Mouse (Mus musculus): ENCODE measurements around the gene Ctsh.
"Not testable (repeated sequence)": the region's sequence is repeated elsewhere in the genome, so short reads cannot be mapped to it uniquely, and the experiment has no call there.

The Ctsh gene

GRCm38 (mm10) chr9:90053852-90054251, at the start of gene Ctsh:
TSS of gene Ctsh (plus strand) at chr9:90054152.
- no peak for DNase-seq (ENCODE audit: low spot score)

GRCm38 (mm10) chr9:90006432-90006831, 47.5 kb upstream of the Ctsh start:
- no peak for DNase-seq (ENCODE audit: low spot score)

GRCm38 (mm10) chr9:90007094-90007493, 46.9 kb upstream of the Ctsh start:
- DNase-seq (ENCODE audit: low spot score) = no peak

- no peak for DNase-seq (ENCODE audit: low spot score)
Measured at GRCm38 (mm10) chr9:90008138-90008537, 45.8 kb upstream of the Ctsh start.

GRCm38 (mm10) chr9:90011849-90012248, 42.1 kb upstream of the Ctsh start:
- DNase-seq (ENCODE audit: low spot score) = no peak

GRCm38 (mm10) chr9:90014649-90015048, 39.3 kb upstream of the Ctsh start:
- no peak for DNase-seq (ENCODE audit: low spot score)

GRCm38 (mm10) chr9:90016204-90016603, 37.7 kb upstream of the Ctsh start:
- DNase-seq (ENCODE audit: low spot score) = no peak

- no peak for DNase-seq (ENCODE audit: low spot score)
Measured at GRCm38 (mm10) chr9:90020866-90021265, 33.1 kb upstream of the Ctsh start.

DNA sequence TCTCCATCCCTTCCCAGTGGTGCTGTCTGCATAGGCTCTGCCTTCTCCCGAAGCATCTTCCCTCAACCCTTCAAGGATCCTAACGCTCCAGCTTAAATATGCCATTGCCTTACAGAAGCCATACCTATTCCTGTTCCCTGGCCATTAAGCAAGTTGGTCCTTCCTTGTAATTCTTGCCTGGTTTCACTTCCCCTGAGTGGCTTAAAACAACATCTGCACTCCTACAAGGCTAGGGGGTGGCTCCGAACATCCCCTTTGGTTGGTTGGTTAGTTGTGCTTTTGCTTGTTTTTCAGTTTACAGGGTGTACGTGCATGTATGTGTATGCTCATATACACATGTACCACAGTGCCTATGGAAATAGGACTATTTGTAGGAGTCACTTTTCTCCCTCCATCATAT, 32.5 kb upstream of the Ctsh start:
- DNase-seq (ENCODE audit: low spot score) = no peak

DNA sequence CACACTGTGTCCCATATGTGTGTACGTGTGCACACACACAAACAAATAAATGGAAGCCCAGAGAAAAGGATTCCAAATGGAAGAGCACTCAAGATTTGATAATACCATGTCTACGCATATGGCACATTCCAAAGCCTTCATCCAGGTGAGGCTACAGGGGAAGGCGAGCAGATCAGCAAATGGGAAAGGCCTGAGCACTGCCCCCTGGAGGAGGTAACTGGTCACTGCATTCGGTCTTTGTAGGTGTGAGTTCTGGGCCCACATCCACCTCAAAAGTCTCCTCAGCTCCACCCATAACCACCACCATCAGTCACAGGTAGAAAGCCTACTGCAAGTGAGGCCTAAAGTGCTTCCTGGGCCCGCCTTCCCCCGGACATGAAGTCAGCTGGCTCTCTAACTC, 26.2 kb upstream of the Ctsh start:
- no peak for DNase-seq (ENCODE audit: low spot score)

DNA sequence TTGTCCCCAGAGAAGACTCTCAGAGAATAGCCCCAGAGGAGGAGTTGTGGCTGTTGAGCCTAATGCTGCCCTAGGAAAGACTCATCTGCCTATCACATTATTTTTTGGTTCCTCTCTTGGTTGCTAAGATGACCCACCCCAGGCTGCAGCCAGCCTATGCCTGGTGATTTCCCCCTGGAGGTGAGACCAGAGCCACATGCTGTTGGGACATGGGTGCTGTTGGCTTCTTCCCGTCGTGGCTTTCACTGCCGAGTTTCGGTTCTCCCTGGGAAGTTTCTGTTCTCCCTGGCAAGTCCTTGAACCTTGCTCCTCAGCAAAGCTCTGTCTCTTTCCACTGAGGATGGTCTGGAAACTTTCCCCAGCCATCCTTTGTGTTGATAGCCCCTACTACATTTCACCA, 20.0 kb upstream of the Ctsh start:
- DNase-seq (ENCODE audit: low spot score) = no peak

GRCm38 (mm10) chr9:90035168-90035567, 18.8 kb upstream of the Ctsh start:
- no peak for DNase-seq (ENCODE audit: low spot score)

GRCm38 (mm10) chr9:90035794-90036193, 18.2 kb upstream of the Ctsh start:
- DNase-seq (ENCODE audit: low spot score) = no peak

- DNase-seq (ENCODE audit: low spot score) = no peak
Measured at GRCm38 (mm10) chr9:90036313-90036712, 17.6 kb upstream of the Ctsh start.

DNA sequence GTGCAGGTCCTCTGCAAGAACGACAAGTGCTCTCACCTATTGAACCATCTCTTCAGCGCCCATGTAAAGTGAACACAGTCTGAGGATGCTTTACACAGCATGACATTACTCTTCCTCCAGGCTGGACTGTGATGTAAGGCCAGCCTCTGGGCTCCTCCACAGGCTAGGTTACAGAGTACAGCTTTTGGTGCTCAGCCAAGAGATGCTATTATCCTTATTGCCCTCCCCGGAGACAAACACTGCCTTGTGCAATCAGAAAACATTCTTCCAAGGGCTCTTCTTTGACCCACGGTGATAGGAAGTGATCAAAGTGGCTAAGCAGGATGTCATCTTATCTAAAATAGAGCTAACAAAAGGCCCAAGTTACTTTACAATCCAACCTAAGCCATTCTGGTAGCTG, 15.4 kb upstream of the Ctsh start:
- no peak for DNase-seq (ENCODE audit: low spot score)

DNA sequence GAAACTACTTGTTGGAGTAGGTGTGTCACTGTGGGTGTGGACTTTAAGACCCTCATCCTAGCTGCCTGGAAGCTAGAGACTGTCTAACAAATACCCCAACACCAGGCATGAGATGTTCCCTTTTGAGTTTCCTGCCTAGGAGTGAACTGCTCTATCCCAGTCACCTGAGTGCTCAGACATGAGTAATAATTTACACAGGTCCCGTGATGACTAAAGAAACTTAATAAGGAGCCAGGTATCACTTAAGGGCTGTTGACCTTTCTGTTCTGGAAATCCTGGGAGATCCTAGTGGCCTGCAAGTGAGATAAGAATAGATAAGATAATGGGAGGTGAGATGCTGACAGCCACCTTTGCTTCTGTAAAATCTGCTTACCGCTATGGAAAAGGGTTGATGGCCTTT, 13.0 kb upstream of the Ctsh start:
- no peak for DNase-seq (ENCODE audit: low spot score)

DNA sequence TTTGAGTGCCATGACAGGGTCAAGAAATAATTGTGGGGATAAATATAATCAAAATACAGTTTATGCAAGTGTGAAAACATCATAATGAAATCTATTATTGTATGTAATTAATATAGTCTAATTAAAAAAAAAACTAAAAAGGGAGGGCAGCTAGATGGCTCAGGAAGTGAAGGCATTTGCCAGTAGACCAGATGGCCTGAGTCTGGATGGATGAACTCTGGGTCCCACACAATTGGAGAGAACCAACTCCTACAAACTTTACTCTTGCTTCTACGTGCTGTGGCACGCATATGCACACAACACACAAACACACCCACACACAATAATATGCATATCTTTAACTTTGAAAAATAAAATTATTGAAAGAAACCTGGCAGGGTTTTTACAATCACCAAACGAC, 12.4 kb upstream of the Ctsh start:
- no peak for DNase-seq (ENCODE audit: low spot score)

- DNase-seq (ENCODE audit: low spot score) = not testable (repeated sequence)
Measured at GRCm38 (mm10) chr9:90042906-90043305, 11.0 kb upstream of the Ctsh start.

GRCm38 (mm10) chr9:90045191-90045590, 8.8 kb upstream of the Ctsh start:
- no peak for DNase-seq (ENCODE audit: low spot score)

- no peak for DNase-seq (ENCODE audit: low spot score)
Measured at GRCm38 (mm10) chr9:90047937-90048627, 5.9 kb upstream of the Ctsh start.

DNA sequence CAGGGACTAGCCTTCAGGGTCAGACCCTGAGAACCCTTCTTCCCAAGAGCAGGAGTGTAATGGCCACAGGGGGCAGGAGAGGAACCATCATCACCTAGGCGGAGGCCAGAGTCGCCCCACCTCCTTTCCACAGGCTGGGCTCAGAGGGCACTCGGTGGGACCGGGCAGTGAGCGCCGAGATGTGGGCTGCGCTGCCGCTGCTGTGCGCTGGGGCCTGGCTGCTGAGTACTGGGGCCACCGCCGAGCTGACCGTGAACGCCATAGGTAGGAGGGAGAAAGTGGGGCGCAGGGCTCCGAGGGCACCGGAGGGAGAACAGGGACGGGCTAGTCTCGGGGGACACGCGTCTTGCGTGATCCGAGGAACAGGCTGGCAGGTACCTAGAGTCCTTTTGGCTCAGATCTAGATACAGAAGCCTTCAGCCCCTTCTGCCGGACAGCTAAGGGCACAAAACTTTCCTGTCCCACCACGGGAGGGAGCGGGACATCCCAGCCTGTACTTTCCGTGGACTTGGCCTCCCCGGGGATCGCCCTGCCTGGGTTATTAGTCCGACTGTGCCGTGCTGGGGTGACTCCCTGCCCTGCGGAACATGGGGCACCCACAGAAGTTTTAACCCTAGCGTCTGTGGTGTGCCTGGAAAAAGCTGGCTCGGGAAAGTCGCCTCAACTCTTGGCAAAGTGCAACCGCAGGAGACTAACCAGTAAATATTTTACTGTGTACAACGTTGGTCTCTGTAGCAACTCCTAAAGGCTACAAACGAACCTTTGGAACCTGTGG, 606 bp downstream of the Ctsh start:
- DNase-seq (ENCODE audit: low spot score) = no peak

GRCm38 (mm10) chr9:90055409-90055808, 1.5 kb downstream of the Ctsh start:
- no peak for DNase-seq (ENCODE audit: low spot score)

DNA sequence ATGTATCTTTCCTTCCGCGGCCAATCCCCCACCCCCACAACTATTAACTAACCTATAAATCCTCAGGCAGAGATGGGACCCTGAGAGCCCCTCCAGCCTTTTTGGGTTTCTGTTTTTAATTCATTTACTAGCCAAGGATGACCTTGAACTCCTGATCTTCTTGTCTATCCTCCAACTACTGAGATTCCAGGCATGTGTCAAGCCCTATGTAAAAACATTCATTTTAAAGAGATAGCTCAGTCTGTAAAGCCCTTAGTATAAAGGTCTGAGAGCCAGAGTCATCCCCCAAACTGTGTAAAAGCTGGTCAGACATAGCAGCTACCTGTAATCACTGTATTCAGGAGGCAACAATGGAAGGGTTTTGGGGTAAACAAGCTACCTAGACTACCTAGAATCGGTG, 2.0 kb downstream of the Ctsh start:
- no peak for DNase-seq (ENCODE audit: low spot score)

- no peak for DNase-seq (ENCODE audit: low spot score)
Measured at GRCm38 (mm10) chr9:90056716-90057115, 2.8 kb downstream of the Ctsh start.
